Mouse (Mus musculus) left cerebral cortex, postnatal 10 days (tissue): ENCODE results near the gene Mkrn1. TPM values are rescaled to one million over a fixed set of nuclear protein-coding genes. Genes with fewer than 3 reads are reported as not detected.
"Not testable (repeated sequence)": the region's sequence is repeated elsewhere in the genome, so short reads cannot be mapped to it uniquely, and the experiment has no call there.

Source experiments
- DNase-seq, 2 experiments: peaks; one replicate each; pipeline ENCODE4 v3.0.0; 2021 to 2022; ENCODE audit warnings: low spot score in 2 of 2, mixed read lengths in 1 of 2; ENCODE audit errors: extremely low spot score in 1 of 2
- intact Hi-C: fragments of 180-260 bp; cut with DNase I; formaldehyde crosslinking; loops from one replicate; pipeline ENCODE4 v1.15.1; 2025
- total RNA-seq, 2 experiments: library from RNA; stranded (reverse); gene quantifications; 2 replicates each; pipeline ENCODE4 v1.2.3; 2021

Gene Mkrn1
- 100 to 1,000 TPM; 174 to 180 TPM for total RNA-seq

DNA sequence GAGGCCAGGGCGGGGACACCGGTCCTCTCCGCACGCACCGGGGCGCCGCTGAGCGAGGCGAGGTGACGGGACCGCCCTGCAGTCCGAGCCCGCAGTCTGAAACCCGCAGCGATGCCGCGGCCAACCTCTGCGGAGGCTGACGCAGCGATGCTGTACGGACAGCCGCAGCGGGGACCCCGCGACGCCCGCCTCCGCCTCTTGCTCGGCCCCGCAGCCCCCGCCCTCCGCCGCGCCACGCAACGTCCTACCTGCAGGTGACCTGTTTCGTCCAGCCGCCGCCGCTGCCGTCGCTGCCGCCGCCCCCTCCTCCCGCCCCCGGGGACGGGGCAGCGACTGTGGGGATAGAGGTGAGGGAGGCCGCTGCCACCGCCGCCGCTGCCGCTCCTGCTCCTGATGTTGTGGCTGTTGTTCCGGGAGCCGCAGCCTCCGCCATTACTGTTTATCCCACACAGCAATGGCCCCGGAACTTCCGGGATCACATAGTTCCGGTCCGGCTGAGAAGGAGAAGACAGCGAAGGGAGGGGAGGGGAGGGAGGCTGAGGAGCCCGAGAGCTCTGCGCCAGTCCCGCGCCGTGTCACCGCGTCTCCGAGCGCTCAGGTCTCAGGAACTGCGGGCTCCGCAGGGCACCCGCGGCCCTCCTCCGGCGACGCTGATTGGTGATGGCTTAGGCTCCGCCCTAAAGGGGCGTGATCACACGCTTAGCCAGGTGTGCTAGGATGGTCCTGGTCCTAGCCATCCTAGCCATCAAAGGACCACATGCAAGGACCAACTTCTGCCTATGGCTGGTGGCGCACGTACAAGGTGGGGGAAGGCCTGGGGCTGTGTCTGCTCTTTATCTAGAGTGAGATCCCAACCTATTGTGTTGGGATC, at the start of gene Mkrn1:
Gene Mkrn1, minus strand, starts transcription at position 612 of the 871 bp plus-strand sequence.
- peak; percentile 69 to 87 for DNase-seq
- intact Hi-C loops, result loop anchor here (5.0 kb wide), 1 partner anchor 147 kb away; no protein-coding TSS in a partner anchor

DNA sequence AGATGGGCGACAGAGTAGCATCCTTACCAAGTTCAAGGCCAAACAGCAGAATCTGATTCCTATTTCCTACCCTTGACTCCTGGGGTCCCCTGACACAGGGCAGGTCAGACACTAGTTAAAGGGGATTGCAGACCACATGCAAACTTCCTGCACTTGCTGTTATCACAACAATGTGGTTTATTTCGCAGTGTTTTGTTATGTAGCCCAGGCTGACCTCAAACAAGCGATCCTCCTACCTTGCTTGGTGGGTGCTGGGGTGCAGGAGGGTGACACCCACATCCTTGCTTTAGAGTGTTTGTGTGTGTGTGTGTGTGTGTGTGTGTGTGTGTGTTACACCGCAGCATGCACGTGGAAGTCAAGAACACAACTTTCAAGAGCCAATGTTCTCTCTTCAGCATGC, 49.2 kb upstream of the Mkrn1 start:
- intact Hi-C loops, result no loop called here
- no peak for DNase-seq

DNA sequence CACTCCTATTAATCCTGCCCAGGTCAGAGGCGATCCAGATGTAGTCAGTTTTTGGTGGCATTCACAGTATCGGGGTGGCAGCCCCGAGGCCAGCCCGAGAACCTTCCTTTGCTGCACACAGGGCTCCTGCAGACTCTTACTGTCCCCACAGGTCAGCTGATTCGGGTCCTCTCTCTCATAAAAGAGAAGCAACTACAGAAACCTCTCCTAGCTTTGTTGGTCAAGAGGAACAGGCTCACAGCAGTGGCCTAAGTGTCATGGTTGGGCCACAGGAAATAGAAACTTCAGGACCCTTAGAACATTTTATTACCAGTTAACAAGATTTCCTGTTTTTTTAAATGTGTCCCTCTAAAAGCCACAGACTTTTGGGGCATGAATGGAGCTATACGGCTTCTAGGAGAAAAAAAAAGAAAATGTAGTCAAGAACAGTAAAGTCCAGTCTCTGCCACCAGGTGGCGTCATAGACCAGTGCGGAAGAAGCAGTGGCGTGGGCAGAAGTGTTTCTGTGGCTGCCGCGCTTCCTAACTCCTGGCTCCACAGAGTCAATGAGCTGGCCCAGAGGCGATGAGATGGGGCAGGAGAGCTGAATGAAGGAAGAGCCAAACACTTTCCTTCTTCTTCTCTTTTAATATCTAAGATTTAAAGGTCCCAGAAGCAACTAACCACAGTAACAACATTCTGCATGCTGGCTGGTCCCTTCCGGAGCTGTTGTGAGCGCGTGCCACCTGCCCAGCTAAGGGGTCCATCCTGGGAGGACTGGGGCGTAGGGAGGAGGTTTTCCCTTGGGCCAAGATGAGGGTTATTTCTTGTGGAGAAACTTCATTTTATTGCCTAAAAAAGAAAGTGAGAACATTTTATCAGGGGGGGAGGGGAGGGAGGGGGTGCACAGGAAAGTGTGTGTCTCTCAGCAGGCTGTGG, 42.6 kb upstream of the Mkrn1 start:
- peak; percentile 72 to 85 for DNase-seq
- intact Hi-C loops, result loop anchor here (2.0 kb wide), 1 partner anchor 100 kb away; no protein-coding TSS in a partner anchor

DNA sequence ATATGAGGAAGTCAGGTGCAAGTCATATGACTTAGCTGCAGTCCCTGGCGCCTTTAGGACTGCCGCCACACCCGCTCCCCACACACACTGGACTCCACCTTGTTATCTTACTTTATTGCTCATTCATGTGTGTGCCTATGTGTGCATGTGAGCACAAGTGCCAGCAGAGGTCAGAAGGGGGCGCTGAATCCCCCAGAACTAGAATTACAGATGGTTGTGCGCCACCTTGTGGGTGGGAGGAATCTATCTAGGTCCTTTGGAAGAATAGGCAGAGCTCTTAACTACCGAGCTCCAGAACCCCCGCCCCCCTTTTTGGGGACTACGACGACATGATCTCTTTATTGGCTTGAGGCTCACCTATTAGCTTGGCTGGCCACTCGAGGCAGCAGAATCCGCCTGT, 39.8 kb upstream of the Mkrn1 start:
- peak in 1 of 2 experiments; percentile 55 for DNase-seq
- intact Hi-C loops, result no loop called here

- intact Hi-C loops, result no loop called here
- no peak for DNase-seq
Observed at GRCm38 (mm10) chr6:39455339-39456160, 35.3 kb upstream of the Mkrn1 start.

DNA sequence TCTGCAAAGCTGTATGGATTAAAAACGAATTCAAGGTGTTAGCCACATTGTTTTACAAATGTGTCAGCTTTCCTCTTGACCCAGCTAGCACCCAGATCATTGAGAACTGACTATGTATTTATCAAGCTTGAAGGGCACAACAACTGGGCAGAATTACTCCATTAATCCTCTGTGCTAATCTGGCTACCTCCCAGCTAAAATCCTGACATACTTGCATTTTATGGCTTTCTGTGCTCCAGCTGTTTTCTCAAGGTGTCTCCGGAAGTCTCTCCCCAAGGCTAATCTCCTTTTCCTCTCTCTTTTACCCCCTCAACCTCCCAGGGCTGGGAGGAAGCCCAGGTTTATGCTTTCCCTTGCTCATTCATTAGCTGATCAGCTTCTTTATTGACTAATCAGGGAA, 34.4 kb upstream of the Mkrn1 start:
- no peak for DNase-seq
- intact Hi-C loops, result no loop called here

GRCm38 (mm10) chr6:39453564-39453963, 33.3 kb upstream of the Mkrn1 start:
- no peak for DNase-seq
- intact Hi-C loops, result no loop called here

- DNase-seq, result no peak
- intact Hi-C loops, result no loop called here
Observed at GRCm38 (mm10) chr6:39451033-39451432, 30.8 kb upstream of the Mkrn1 start.

DNA sequence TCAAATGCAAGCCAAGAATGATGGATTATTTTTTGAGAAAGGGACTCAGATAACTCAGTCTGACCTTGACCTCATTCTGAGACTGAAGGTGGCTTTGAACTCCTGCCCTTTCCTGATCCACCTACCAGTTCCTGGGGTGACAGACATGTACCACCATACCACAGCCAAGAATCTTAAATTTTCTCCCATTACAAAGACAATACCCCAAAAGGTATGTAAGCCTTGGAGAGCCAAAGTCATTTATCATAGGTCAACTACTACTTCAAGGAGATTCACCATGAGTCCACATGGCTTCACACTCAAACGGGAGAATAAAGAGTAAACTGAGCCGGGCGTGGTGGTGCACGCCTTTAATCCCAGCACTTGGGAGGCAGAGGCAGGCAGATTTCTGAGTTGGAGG, 30.3 kb upstream of the Mkrn1 start:
- intact Hi-C loops, result no loop called here
- DNase-seq, result no peak

DNA sequence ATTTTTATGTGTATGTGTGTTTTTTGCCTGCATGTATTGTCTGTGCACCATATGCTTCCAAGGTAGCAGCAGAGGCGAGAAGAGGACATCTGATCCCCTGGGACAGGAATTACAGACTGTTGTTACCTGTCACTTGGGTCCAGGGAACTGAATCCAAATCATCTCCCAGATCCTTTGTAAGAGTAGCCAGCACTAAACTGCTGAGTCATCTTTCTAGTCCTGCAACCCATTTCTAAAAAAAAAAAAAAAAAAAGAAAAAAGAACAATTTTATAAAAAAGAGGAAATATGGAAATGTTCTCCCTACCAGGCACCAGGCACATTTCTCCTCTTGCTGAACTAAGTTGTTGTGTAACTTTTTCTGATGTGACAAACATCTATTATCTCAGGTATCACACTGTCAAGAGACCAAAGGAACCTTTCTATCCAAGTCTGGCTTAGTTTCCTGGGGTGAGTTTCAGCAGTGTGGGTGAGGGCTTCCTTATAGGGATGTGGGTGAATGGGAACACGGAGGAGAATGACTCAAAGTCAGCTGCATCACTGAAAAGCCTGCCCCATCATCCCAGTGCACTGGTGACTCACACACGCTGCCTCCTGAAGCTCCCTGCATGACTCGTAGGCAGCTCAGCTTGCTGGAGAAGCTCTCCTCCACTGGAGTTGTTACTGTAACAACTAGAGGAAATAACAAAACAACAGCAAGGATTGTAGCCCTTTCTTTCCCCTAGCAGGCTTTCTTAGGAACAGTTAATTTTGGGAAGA, 27.3 kb upstream of the Mkrn1 start:
- intact Hi-C loops, result no loop called here
- no peak for DNase-seq

- no peak for DNase-seq
- intact Hi-C loops, result no loop called here
Observed at GRCm38 (mm10) chr6:39445801-39446572, 25.7 kb upstream of the Mkrn1 start.

DNA sequence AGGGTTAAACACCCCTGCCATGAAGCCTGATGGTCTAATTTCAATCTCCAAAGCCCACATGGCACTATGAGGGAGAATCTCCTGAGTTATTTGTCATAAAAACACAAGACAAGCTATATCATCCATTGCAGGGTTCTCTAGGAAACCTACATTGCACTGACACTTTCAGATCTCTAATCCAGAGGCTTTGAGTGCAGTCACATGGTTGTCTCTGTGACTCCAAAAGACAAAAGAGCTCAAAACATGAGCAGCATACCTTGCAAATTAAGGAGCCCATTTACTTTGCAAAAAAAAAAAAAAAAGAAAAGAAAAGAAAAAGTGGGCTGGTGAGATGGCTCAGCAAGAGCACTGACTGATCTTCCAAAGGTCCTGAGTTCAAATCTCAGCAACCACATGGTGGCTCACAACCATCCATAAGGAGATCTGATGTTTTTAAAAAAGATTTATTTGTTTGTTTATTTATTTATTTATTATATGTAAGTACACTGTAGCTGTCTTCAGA, 22.6 kb upstream of the Mkrn1 start:
- no peak for DNase-seq
- intact Hi-C loops, result no loop called here

- DNase-seq, result no peak
- intact Hi-C loops, result no loop called here
Observed at GRCm38 (mm10) chr6:39440207-39440606, 19.9 kb upstream of the Mkrn1 start.

DNA sequence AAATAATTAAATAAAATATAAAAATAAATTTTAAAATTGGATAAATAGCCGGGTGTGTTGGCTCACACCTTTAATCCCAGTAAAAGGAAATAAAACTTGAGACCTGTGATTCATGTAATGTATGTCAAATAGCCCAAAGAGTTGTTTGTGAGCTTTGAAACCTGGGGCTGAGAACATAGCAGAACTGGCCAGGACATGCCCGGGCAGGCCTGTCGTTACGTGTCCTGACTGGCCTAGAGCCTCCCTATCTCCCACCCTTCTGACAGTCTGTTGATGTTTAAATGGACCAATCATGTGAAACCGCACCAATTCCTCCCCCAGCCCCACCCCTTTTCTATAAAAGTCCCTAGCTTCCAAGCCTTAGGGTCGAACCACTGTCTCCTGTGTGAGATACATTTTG, 17.3 kb upstream of the Mkrn1 start:
- intact Hi-C loops, DNase-seq: not testable (repeated sequence)

DNA sequence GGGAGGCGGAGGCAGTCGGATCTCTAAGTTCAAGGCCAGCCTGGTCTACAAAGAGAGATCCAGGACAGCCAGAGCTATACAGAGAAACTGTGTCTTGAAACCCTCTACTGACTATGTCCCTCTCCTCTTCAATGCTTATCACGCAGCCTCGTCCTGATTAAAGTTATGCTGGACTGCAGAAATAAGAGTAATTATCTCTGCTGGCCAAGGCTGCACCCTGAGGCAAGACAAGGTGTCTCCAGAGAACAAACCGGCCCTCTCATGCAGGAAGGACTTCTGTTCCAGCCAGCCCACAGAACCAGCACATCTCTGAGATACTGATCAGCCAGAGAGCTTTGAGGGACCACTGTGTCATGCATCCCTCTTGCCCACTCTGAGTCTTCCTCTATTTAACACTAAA, 15.6 kb upstream of the Mkrn1 start:
- DNase-seq, result no peak
- intact Hi-C loops, result no loop called here

- no peak for DNase-seq
- intact Hi-C loops, result no loop called here
Observed at GRCm38 (mm10) chr6:39434886-39435492, 14.7 kb upstream of the Mkrn1 start.
